Mouse (Mus musculus): ENCODE measurements around the gene H2afb3.
"Not testable (repeated sequence)": the region's sequence is repeated elsewhere in the genome, so short reads cannot be mapped to it uniquely, and the experiment has no call there.

Gene H2afb3

DNA sequence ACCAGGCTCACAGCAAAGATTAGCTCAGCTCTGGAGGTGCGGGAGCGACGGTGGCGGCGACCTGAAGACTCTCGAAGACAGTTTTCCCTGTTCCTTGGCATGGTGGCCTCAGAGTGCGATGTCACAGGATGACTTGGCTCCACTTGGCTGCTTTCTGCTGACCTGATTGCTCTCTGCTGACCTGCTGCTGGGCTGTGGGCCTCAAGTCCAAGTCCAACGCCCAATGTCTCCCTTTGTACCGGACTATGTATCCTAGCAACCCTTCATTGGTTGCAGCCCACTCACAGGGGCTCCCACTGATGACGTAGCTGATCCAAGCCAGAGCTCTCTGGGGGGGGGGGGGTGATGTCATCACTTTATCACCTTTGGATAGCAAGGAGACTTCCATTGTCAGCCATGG, at the start of gene H2afb3:
Gene H2afb3, minus strand, starts transcription at position 101 of the 400 bp plus-strand sequence.
- DNase-seq: not testable (repeated sequence)

DNA sequence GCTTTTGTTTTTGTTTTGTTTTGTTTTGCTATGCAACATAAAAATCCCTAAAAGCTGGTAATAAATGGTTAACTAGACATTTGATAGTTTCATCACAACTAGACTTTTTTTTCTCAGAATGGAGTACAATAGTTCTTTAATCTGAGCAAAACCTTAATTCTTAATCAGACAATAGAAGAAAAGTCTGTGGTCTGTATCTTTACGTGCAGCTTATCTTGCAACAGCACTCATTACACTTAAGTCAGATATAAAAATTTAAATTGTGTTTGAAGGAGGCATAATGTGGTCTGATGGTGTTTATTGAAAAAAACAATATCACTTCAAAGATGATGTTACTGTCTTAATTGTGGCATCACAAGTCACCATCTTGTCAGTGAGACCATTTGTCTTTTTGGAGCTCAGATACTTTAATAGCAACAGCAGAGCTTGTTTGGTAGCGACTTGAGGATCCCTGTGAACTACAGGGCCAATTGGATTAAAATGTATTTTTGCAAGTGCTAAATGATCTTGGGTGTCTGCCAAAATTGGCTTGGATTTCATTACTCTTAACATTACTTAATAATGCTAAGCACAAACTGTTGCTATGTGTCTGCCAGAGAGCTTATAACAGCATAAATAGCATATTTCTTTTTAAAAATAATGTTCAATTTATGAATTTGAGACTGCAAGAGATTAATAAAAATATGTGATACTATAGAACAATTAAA, 11.3 kb downstream of the H2afb3 start:
- DNase-seq: no peak

DNA sequence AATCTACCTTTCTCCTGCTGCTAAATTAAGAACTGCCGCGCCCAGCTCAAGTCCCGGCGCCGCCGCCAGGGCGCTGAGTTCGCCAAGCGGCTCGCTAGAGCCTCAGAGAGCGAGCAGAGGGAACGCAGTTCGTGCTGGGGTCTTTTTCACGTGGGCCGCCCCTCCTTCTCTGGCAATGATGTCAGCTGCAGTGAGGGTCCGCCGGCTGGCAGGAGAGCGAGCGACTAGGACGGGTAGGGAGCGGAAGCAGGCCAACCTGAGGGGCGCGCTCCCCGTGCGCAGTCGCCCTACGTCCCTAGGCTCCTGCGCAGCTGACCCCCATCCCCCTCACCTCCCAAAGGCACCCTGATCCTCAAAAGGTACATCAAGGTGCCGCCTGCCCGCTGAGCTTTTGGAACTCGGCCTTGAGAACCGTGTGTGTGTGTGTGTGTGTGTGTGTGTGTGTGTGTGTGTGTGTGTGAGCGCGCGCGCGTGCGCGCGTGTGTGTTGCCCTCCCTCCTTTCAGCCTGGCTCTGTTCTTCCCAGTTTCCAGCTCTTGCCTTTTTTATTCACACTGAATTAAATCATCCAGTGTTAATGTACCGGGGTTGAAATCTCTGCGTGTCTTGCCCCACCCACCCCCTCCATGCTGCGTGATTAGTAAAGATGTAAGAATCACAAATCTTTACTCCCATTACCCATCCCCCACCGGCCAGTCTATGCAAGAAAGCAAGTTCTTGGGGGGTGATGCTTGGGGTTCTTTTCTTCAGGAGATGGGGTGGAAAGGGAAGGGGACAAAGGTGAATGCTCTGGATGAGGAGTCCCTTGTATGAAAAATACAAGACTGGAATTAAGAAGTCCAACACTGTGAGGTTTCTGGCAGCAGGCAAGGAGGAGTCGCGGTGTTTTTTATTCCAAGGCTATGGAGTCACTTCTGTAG, 19.8 kb downstream of the H2afb3 start:
- DNase-seq: no peak

DNA sequence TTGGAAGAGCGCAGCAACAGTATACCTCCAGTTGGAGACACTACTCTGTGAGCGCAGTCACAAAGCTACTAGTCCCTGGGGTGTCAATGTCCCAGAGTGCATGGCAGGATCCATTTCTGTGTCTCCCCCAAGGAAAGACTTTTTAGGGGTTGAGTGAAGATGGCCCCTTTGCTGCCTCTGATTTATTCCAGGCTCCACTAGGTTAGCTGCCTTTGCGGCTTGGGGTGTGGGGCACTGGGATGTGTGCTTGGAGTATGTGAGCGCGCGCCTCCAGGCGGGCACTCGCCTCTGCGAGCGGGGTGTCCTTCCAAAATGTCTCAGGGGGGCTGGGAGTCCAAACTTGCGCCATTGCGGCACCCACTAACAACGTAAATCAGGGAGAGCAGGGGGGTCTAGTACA, 21.2 kb downstream of the H2afb3 start:
- DNase-seq: no peak

DNA sequence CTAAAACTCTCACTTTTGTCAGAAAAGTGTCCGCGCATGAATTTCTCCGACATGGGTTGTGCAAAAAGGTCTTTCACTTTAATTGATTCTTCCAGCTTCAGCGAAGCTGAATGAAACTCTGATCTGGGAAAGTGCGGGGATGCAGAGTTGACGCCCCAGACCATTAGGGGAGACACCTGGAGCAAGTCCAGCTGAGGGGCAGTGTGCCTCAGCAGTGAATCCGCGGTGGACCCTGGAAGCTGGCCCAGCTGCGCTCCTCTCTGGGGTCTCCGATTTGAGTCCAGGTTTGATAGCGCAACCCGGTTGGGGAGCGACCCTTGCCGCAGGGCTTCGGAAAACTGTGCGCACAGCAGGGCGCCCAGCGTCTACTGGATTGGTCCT, 22.0 kb downstream of the H2afb3 start:
- DNase-seq: peak; percentile 53

DNA sequence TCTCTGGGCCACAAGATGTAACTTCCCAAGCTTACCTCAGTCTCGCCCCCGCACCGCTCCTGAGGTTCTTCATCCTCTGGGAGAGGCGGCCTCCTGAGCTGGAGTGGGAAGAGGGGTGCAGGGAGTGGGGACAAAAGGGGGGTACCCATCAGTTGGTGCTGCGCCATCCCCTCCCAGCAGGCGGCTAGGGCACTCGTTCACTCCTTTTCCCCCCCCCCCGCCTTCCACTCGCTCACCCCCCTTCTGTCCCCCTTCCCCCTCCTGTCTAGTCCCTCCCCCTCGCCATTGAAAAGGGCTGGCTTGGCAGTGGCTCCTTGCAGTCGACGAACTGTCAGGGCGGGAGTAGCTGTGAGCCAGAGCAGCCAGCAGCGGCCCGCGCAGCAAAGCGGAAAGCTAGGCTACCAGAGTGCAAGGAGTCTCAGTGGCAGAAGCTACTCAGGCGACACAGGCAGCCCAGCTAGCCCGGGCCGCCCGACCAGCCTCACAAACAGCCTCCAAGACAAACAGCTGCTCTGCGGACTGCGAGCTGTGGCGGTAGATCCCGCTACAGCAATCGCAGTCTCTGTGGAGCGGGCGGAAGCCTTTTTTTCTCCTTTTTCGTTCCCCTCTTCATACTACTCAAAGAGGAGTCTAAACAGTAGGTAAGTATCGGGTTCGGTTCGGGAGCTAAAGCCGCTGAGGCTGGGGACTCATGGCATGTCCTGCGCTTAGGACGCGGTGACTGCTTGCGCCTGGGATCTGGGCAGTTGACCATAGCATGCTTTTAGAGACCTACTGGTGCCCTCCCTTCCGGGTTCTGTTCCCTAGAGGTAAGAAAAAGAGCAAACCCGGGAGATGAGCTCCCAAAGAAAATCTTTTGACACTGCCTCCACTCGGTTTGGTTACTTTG, 22.6 kb downstream of the H2afb3 start, which contains the start of gene Pcdh11x:
Gene Pcdh11x, plus strand, starts transcription at position 249 of the 889 bp plus-strand sequence.
- no peak for DNase-seq

DNA sequence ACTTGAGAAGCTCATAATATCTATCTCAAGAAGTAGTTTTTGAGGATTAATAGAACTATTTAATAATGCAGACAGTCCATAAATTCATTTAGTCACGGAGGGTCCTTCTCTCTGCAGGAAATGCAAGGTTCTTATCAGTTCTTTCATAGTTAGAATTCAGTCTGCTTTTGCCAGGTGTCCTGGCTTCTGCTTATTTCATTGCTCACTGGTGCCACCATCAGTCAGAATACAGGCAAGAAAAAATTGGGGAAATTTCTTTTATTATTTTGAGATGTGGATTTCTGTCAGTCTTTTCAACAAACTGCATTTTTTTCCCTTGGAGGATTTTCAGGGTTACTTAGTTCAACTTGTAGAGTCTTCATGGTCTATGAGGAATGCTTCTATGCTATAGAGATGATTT, 25.4 kb downstream of the H2afb3 start:
- no peak for DNase-seq

DNA sequence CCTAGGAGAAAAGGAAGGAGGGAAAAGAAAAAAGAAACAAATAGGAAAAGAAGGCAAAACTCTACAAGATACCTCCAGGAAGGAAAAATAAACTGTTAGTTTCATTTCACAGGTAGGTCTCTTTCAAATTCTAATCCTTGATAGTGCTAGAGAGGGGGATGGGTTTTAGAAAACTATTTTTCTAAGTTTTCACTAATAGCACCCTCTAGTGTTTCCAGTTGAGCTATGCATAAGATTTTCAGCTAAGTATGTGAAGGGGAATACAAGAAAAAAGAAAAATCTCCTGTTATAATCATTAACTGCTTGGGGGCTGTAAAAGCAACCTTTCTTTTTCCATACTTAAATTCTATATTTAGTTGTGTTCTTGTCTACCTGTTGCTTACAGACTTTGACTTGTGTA, 27.4 kb downstream of the H2afb3 start:
- no peak for DNase-seq
